Mouse (Mus musculus): Measurements from ENCODE around the gene Ehbp1. TPM values are rescaled to one million over a fixed set of nuclear protein-coding genes. Genes with fewer than 3 reads are reported as not detected.

The Ehbp1 gene
- polyA plus RNA-seq, 1 experiment from 2014 or later, result 6.3 TPM

GRCm38 (mm10) chr11:22053034-22053668 lies 288.9 kb downstream of the Ehbp1 start:
- no peaks in the 10 kb centered on the region for H3K27me3 ChIP-seq (replicated peaks; ENCODE audit: control insufficient read depth, insufficient read depth, low read length)
- no peak overlapping the region for H3K27ac ChIP-seq (ENCODE audit: low read depth, low read length)
- WGBS, result 69% methylated on average over 10 of the region's 10 CpGs
- no peak overlapping the region for H3K9ac ChIP-seq (ENCODE audit: low read depth, low read length)
- no peaks in the 10 kb centered on the region for H3K9me3 ChIP-seq (ENCODE audit: control insufficient read depth, low read length)
- DNase-seq (ENCODE audit: low spot score) (no peak), ATAC-seq (replicated peaks; ENCODE audit: low FRiP score) (peak; percentile 72)
- no peak overlapping the region for H3K4me2 ChIP-seq
- no peaks in the 10 kb centered on the region for H3K36me3 ChIP-seq (ENCODE audit: control insufficient read depth, insufficient read depth, low read length)
- H3K4me1 ChIP-seq (replicated peaks; ENCODE audit: control insufficient read depth, insufficient read depth, low read length), result no peaks in the 10 kb centered on the region
- H3K4me3 ChIP-seq (ENCODE audit: low read depth, low read length), result no peak overlapping the region

- ATAC-seq (replicated peaks; ENCODE audit: low FRiP score) (no peak), DNase-seq (ENCODE audit: low spot score) (no peak)
- Histone ChIP-seq H3K9ac (ENCODE audit: low read depth, low read length) (no peak overlapping the region), H3K36me3 (ENCODE audit: control insufficient read depth, insufficient read depth, low read length) (no peaks in the 10 kb centered on the region), H3K9me3 (ENCODE audit: control insufficient read depth, low read length) (no peaks in the 10 kb centered on the region), H3K4me1 (replicated peaks; ENCODE audit: control insufficient read depth, insufficient read depth, low read length) (no peaks in the 10 kb centered on the region), H3K27ac (ENCODE audit: low read depth, low read length) (no peak overlapping the region), H3K27me3 (replicated peaks; ENCODE audit: control insufficient read depth, insufficient read depth, low read length) (no peaks in the 10 kb centered on the region), H3K4me2 (no peak overlapping the region), H3K4me3 (ENCODE audit: low read depth, low read length) (no peak overlapping the region)
- 81% methylated on average over 7 of the region's 7 CpGs for WGBS
These were observed 291.2 kb downstream of the Ehbp1 start for GRCm38 (mm10) chr11:22050864-22051263.

GRCm38 (mm10) chr11:22039854-22040426 lies 302.2 kb downstream of the Ehbp1 start:
- no peaks in the 10 kb centered on the region for H3K27me3 ChIP-seq (replicated peaks; ENCODE audit: control insufficient read depth, insufficient read depth, low read length)
- ATAC-seq (replicated peaks; ENCODE audit: low FRiP score), result no peak
- H3K4me3 ChIP-seq (ENCODE audit: low read depth, low read length), result no peak overlapping the region
- no peak overlapping the region for H3K9ac ChIP-seq (ENCODE audit: low read depth, low read length)
- WGBS, result 79% methylated on average over 6 of the region's 6 CpGs
- no peaks in the 10 kb centered on the region for H3K9me3 ChIP-seq (ENCODE audit: control insufficient read depth, low read length)
- no peaks in the 10 kb centered on the region for H3K4me1 ChIP-seq (replicated peaks; ENCODE audit: control insufficient read depth, insufficient read depth, low read length)
- no peaks in the 10 kb centered on the region; the same call in 1 of the 2 replicates for H3K36me3 ChIP-seq (ENCODE audit: control insufficient read depth, insufficient read depth, low read length)
- no peak for DNase-seq (ENCODE audit: low spot score)
- H3K4me2 ChIP-seq, result no peak overlapping the region
- no peak overlapping the region for H3K27ac ChIP-seq (ENCODE audit: low read depth, low read length)

- ATAC-seq (replicated peaks; ENCODE audit: low FRiP score) (no peak), DNase-seq (ENCODE audit: low spot score) (no peak)
- Histone ChIP-seq H3K9ac (ENCODE audit: low read depth, low read length) (no peak overlapping the region), H3K36me3 (ENCODE audit: control insufficient read depth, insufficient read depth, low read length) (no peaks in the 10 kb centered on the region), H3K4me1 (replicated peaks; ENCODE audit: control insufficient read depth, insufficient read depth, low read length) (no peaks in the 10 kb centered on the region), H3K4me3 (ENCODE audit: low read depth, low read length) (no peak overlapping the region), H3K4me2 (no peak overlapping the region), H3K27ac (ENCODE audit: low read depth, low read length) (no peak overlapping the region), H3K9me3 (ENCODE audit: control insufficient read depth, low read length) (no peaks in the 10 kb centered on the region), H3K27me3 (replicated peaks; ENCODE audit: control insufficient read depth, insufficient read depth, low read length) (no peaks in the 10 kb centered on the region)
- 62% methylated on average over 7 of the region's 7 CpGs for WGBS
These were observed 307.5 kb downstream of the Ehbp1 start for GRCm38 (mm10) chr11:22034564-22035105.

- Histone ChIP-seq H3K36me3 (ENCODE audit: control insufficient read depth, insufficient read depth, low read length) (no peaks in the 10 kb centered on the region), H3K9ac (ENCODE audit: low read depth, low read length) (no peak overlapping the region), H3K27me3 (replicated peaks; ENCODE audit: control insufficient read depth, insufficient read depth, low read length) (no peaks in the 10 kb centered on the region), H3K27ac (ENCODE audit: low read depth, low read length) (no peak overlapping the region), H3K9me3 (ENCODE audit: control insufficient read depth, low read length) (no peaks in the 10 kb centered on the region), H3K4me3 (ENCODE audit: low read depth, low read length) (no peak overlapping the region), H3K4me2 (no peak overlapping the region), H3K4me1 (replicated peaks; ENCODE audit: control insufficient read depth, insufficient read depth, low read length) (no peaks in the 10 kb centered on the region)
- 79% methylated on average over 3 of the region's 3 CpGs for WGBS
- no peak for ATAC-seq (replicated peaks; ENCODE audit: low FRiP score)
- no peak for DNase-seq (ENCODE audit: low spot score)
These were observed 308.5 kb downstream of the Ehbp1 start for GRCm38 (mm10) chr11:22033582-22033981.

- no peaks in the 10 kb centered on the region for H3K36me3 ChIP-seq (ENCODE audit: control insufficient read depth, insufficient read depth, low read length)
- no peaks in the 10 kb centered on the region for H3K9me3 ChIP-seq (ENCODE audit: control insufficient read depth, low read length)
- DNase-seq (ENCODE audit: low spot score) (no peak), ATAC-seq (replicated peaks; ENCODE audit: low FRiP score) (no peak)
- no peak overlapping the region for H3K4me2 ChIP-seq
- 72% methylated on average over 2 of the region's 2 CpGs for WGBS
- no peaks in the 10 kb centered on the region for H3K4me1 ChIP-seq (replicated peaks; ENCODE audit: control insufficient read depth, insufficient read depth, low read length)
- no peak overlapping the region for H3K27ac ChIP-seq (ENCODE audit: low read depth, low read length)
- no peak overlapping the region for H3K4me3 ChIP-seq (ENCODE audit: low read depth, low read length)
- H3K9ac ChIP-seq (ENCODE audit: low read depth, low read length), result no peak overlapping the region
- no peaks in the 10 kb centered on the region for H3K27me3 ChIP-seq (replicated peaks; ENCODE audit: control insufficient read depth, insufficient read depth, low read length)
These were observed 321.5 kb downstream of the Ehbp1 start for GRCm38 (mm10) chr11:22020602-22021001.

- WGBS, result 85% methylated on average over 8 of the region's 8 CpGs
- Histone ChIP-seq H3K9me3 (ENCODE audit: control insufficient read depth, low read length) (no peaks in the 10 kb centered on the region), H3K36me3 (ENCODE audit: control insufficient read depth, insufficient read depth, low read length) (no peaks in the 10 kb centered on the region), H3K4me3 (ENCODE audit: low read depth, low read length) (no peak overlapping the region), H3K9ac (ENCODE audit: low read depth, low read length) (no peak overlapping the region), H3K4me1 (replicated peaks; ENCODE audit: control insufficient read depth, insufficient read depth, low read length) (no peaks in the 10 kb centered on the region), H3K4me2 (no peak overlapping the region), H3K27ac (ENCODE audit: low read depth, low read length) (no peak overlapping the region), H3K27me3 (replicated peaks; ENCODE audit: control insufficient read depth, insufficient read depth, low read length) (no peaks in the 10 kb centered on the region)
- ATAC-seq (replicated peaks; ENCODE audit: low FRiP score), result no peak
- no peak for DNase-seq (ENCODE audit: low spot score)
These were observed 324.6 kb downstream of the Ehbp1 start for GRCm38 (mm10) chr11:22017444-22017843.

GRCm38 (mm10) chr11:22016341-22016740 lies 325.8 kb downstream of the Ehbp1 start:
- H3K27me3 ChIP-seq (replicated peaks; ENCODE audit: control insufficient read depth, insufficient read depth, low read length), result no peaks in the 10 kb centered on the region
- no peak overlapping the region for H3K4me3 ChIP-seq (ENCODE audit: low read depth, low read length)
- H3K36me3 ChIP-seq (ENCODE audit: control insufficient read depth, insufficient read depth, low read length), result no peaks in the 10 kb centered on the region
- no peaks in the 10 kb centered on the region for H3K9me3 ChIP-seq (ENCODE audit: control insufficient read depth, low read length)
- H3K4me2 ChIP-seq, result no peak overlapping the region
- WGBS, result 89% methylated on average over 3 of the region's 3 CpGs
- no peak overlapping the region for H3K9ac ChIP-seq (ENCODE audit: low read depth, low read length)
- no peak for DNase-seq (ENCODE audit: low spot score)
- no peaks in the 10 kb centered on the region for H3K4me1 ChIP-seq (replicated peaks; ENCODE audit: control insufficient read depth, insufficient read depth, low read length)
- no peak overlapping the region for H3K27ac ChIP-seq (ENCODE audit: low read depth, low read length)
- ATAC-seq (replicated peaks; ENCODE audit: low FRiP score), result no peak

GRCm38 (mm10) chr11:22008817-22009216 lies 333.3 kb downstream of the Ehbp1 start:
- no peak overlapping the region for H3K4me3 ChIP-seq (ENCODE audit: low read depth, low read length)
- peaks cover 53% of the 10 kb centered on the region for H3K27me3 ChIP-seq (replicated peaks; ENCODE audit: control insufficient read depth, insufficient read depth, low read length)
- WGBS, result 26% methylated on average over 2 of the region's 2 CpGs
- H3K4me1 ChIP-seq (replicated peaks; ENCODE audit: control insufficient read depth, insufficient read depth, low read length), result no peaks in the 10 kb centered on the region
- DNase-seq (ENCODE audit: low spot score) (no peak), ATAC-seq (replicated peaks; ENCODE audit: low FRiP score) (no peak)
- no peaks in the 10 kb centered on the region for H3K36me3 ChIP-seq (ENCODE audit: control insufficient read depth, insufficient read depth, low read length)
- H3K9ac ChIP-seq (ENCODE audit: low read depth, low read length), result no peak overlapping the region
- no peak overlapping the region for H3K27ac ChIP-seq (ENCODE audit: low read depth, low read length)
- H3K4me2 ChIP-seq, result no peak overlapping the region
- no peaks in the 10 kb centered on the region for H3K9me3 ChIP-seq (ENCODE audit: control insufficient read depth, low read length)

Measured in liver, embryonic 11.5 days (tissue).